In the genomic region with DNA sequence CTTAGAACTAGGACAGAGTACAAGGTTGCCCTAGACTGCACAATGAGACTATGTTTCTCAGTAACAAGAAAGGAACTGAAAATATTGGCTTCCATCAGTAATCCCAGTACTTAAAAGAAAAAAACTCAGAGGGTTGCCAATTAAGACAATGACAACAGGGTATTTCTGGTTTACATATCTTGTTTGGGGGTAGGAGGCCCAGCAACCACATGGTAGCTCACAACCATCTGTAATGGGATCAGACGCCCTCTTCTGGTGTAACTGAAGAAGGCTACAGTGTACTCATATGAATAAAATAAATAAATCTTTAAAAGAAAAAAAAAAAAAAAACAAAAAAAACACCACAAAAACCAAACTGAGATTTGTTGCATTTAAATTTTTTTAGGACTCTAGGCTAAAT, we compare ENCODE assay signal across 17 mouse cellular contexts. TPM values are rescaled to one million over a fixed set of nuclear protein-coding genes. Genes with fewer than 3 reads are reported as not detected.
DNase-seq lines count a peak whose midpoint lies in the region; ATAC-seq and TF ChIP-seq lines count a peak whose summit lies in the region.
"Had no signal": no experiment of that assay in that cellular context is flagged by ENCODE, and none has a peak within 500 bp of the region (broad histone marks: within the 10 kb centered on the region; RNA-seq: fewer than 3 reads in every experiment).

No protein-coding gene starts in this region.

- peak; percentile 53 for TF ChIP-seq CTCF in left cerebral cortex, adult 2 months (IDR thresholded peaks at IDR 0.05)

- H3K36me3 ChIP-seq in forebrain, embryonic 14.5 days (ENCODE audit: control insufficient read depth, insufficient read depth, low read length) = peaks cover 90% of the 10 kb centered on the region
- peaks cover 65% of the 10 kb centered on the region for H3K36me3 ChIP-seq in forebrain, embryonic 16.5 days (ENCODE audit: control insufficient read depth, insufficient read depth)

- intact Hi-C loops in left cerebral cortex, adult 2 months (cut with DNase I) = no loop called here
- intact Hi-C loops in left cerebral cortex, postnatal 4 days (cut with DNase I) = no loop called here

- no peaks in the 10 kb centered on the region for H3K27me3 ChIP-seq in forebrain, embryonic 14.5 days (replicated peaks; ENCODE audit: control insufficient read depth, insufficient read depth, low read length)
- H3K27me3 ChIP-seq in forebrain, embryonic 16.5 days (replicated peaks; ENCODE audit: control insufficient read depth, insufficient read depth, low read length) = no peaks in the 10 kb centered on the region
- H3K27me3 ChIP-seq: hindbrain, embryonic 15.5 days; midbrain, embryonic 12.5 days; neural tube, embryonic 13.5 days had no signal

- no peak for ATAC-seq in forebrain, embryonic 14.5 days
- ATAC-seq in forebrain, embryonic 16.5 days = no peak

- WGBS in forebrain, embryonic 14.5 days = 29% methylated on average over 1 of the region's 1 CpGs
- 48% methylated on average over 1 of the region's 1 CpGs for WGBS in forebrain, embryonic 16.5 days

- no peak overlapping the region for H3K4me3 ChIP-seq in forebrain, embryonic 14.5 days (ENCODE audit: low read depth, low read length)
- no peak overlapping the region for H3K4me3 ChIP-seq in forebrain, embryonic 16.5 days (replicated peaks; ENCODE audit: low read length)
- no peak overlapping the region for H3K4me3 ChIP-seq in left cerebral cortex, adult 2 months
- H3K4me3 ChIP-seq: hindbrain, embryonic 15.5 days; midbrain, embryonic 12.5 days; neural tube, embryonic 13.5 days had no signal

- H3K4me2 ChIP-seq in forebrain, embryonic 14.5 days (ENCODE audit: low read length) = no peak overlapping the region
- no peak overlapping the region for H3K4me2 ChIP-seq in forebrain, embryonic 16.5 days (ENCODE audit: low read length)
- H3K4me2 ChIP-seq: hindbrain, embryonic 15.5 days; midbrain, embryonic 12.5 days; neural tube, embryonic 13.5 days had no signal

- no peak overlapping the region for H3K9ac ChIP-seq in forebrain, embryonic 14.5 days (ENCODE audit: low read length)
- H3K9ac ChIP-seq in forebrain, embryonic 16.5 days (replicated peaks; ENCODE audit: low read depth, low read length) = no peak overlapping the region
- H3K9ac ChIP-seq: hindbrain, embryonic 15.5 days; midbrain, embryonic 12.5 days; neural tube, embryonic 13.5 days had no signal

- DNase-seq in forebrain, embryonic 14.5 days (ENCODE audit: low spot score) = peak; percentile 13
- no peak for DNase-seq in left cerebral cortex, adult 2 months (ENCODE audit: extremely low spot score in 1 of 2, low spot score in 2 of 2)
- DNase-seq in left cerebral cortex, postnatal 4 days = no peak
- peak; percentile 30 for DNase-seq in A20 (ENCODE audit: low read depth, low spot score)
- DNase-seq in brain, adult 2 months (ENCODE audit: low read depth, low spot score) = peak; percentile 28
- no peak for DNase-seq in right cerebral cortex, adult 2 months (ENCODE audit: low spot score in 2 of 2)
- DNase-seq in ovary, postnatal 10 days (ENCODE audit: low spot score) = no peak
- DNase-seq: cerebellum, adult 2 months; embryo, embryonic 11 days; kidney, postnatal 14 days; lung, postnatal 10 days; retina, postnatal 1 day; spleen, adult 18-20 months had no signal

- no peaks in the 10 kb centered on the region for H3K4me1 ChIP-seq in forebrain, embryonic 14.5 days (ENCODE audit: control insufficient read depth, insufficient read depth, low read length)
- no peaks in the 10 kb centered on the region; the same call in 1 of the 2 replicates for H3K4me1 ChIP-seq in forebrain, embryonic 16.5 days (replicated peaks; ENCODE audit: control insufficient read depth, insufficient read depth, low read length)
- H3K4me1 ChIP-seq: hindbrain, embryonic 15.5 days; midbrain, embryonic 12.5 days had no signal

- H3K9me3 ChIP-seq in forebrain, embryonic 14.5 days (replicated peaks; ENCODE audit: control insufficient read depth, low read length) = no peaks in the 10 kb centered on the region
- no peaks in the 10 kb centered on the region for H3K9me3 ChIP-seq in forebrain, embryonic 16.5 days (ENCODE audit: control insufficient read depth, low read length)
- H3K9me3 ChIP-seq: hindbrain, embryonic 15.5 days; midbrain, embryonic 12.5 days; neural tube, embryonic 13.5 days had no signal

- no peak overlapping the region for H3K27ac ChIP-seq in forebrain, embryonic 14.5 days (ENCODE audit: low read depth, low read length)
- H3K27ac ChIP-seq in forebrain, embryonic 16.5 days (ENCODE audit: low read length) = no peak overlapping the region
- H3K27ac ChIP-seq in left cerebral cortex, adult 2 months = no peak overlapping the region
- H3K27ac ChIP-seq: hindbrain, embryonic 15.5 days; midbrain, embryonic 12.5 days; neural tube, embryonic 13.5 days had no signal

RNA-seq across cellular contexts. Expression of a gene that starts 8.4 kb away (rescaled TPM):
- 146 and 211 TPM in 2 replicates for polyA plus RNA-seq in forebrain, embryonic 14.5 days (2014; fragmentation: Nextera tagmentation; extraction: Ambion mirVana)
- polyA plus RNA-seq in forebrain, embryonic 16.5 days (2015; fragmentation: Nextera tagmentation; extraction: Ambion mirVana) = 192 and 208 TPM in 2 replicates
- total RNA-seq in left cerebral cortex, adult 2 months (2021) = 100 to 1,000 TPM; 119 to 134 TPM
- total RNA-seq in left cerebral cortex, postnatal 4 days (2021) = 100 to 1,000 TPM; 103 TPM

RNA-seq across cellular contexts. Expression of a gene that starts 22.7 kb away (rescaled TPM):
- 443 and 469 TPM in 2 replicates for polyA plus RNA-seq in forebrain, embryonic 14.5 days (2014; fragmentation: Nextera tagmentation; extraction: Ambion mirVana)
- polyA plus RNA-seq in forebrain, embryonic 16.5 days (2015; fragmentation: Nextera tagmentation; extraction: Ambion mirVana) = 375 and 410 TPM in 2 replicates
- 100 to 1,000 TPM; 137 to 146 TPM for total RNA-seq in left cerebral cortex, adult 2 months (2021)
- 100 to 1,000 TPM; 303 to 314 TPM for total RNA-seq in left cerebral cortex, postnatal 4 days (2021)

RNA-seq across cellular contexts. Expression of a gene that starts 29.5 kb away (rescaled TPM):
- polyA plus RNA-seq in forebrain, embryonic 14.5 days (2014; fragmentation: Nextera tagmentation; extraction: Ambion mirVana) = 67.6 and 74.1 TPM in 2 replicates
- polyA plus RNA-seq in forebrain, embryonic 16.5 days (2015; fragmentation: Nextera tagmentation; extraction: Ambion mirVana) = 65.8 and 68.1 TPM in 2 replicates
- total RNA-seq in left cerebral cortex, adult 2 months (2021) = 10 to 100 TPM; 15.6 to 19.1 TPM
- total RNA-seq in left cerebral cortex, postnatal 4 days (2021) = 10 to 100 TPM; 27.3 to 32.4 TPM

RNA-seq across cellular contexts. Expression of a gene that starts 29.8 kb away (rescaled TPM):
- 55.9 and 59.9 TPM in 2 replicates for polyA plus RNA-seq in forebrain, embryonic 14.5 days (2014; fragmentation: Nextera tagmentation; extraction: Ambion mirVana)
- 54.1 and 61.4 TPM in 2 replicates for polyA plus RNA-seq in forebrain, embryonic 16.5 days (2015; fragmentation: Nextera tagmentation; extraction: Ambion mirVana)
- total RNA-seq in left cerebral cortex, adult 2 months (2021) = 10 to 100 TPM; 23.1 to 25.9 TPM
- 10 to 100 TPM; 38.8 to 39.5 TPM for total RNA-seq in left cerebral cortex, postnatal 4 days (2021)

Comparison
In these comparisons a context has a peak if more than half of its experiments do, and no peak if none do; other contexts are left out.
1. DNase-seq: peak in forebrain, embryonic 14.5 days (single experiment), A20 (single experiment) and brain, adult 2 months (single experiment); none in left cerebral cortex, adult 2 months (0 of 2), left cerebral cortex, postnatal 4 days (single experiment), right cerebral cortex, adult 2 months (0 of 2) and ovary, postnatal 10 days (single experiment).